Mouse (Mus musculus) layer of hippocampus, adult 9-11 months (tissue): ENCODE results near the gene Uts2r.

Experiments
- DNase-seq: peaks from one replicate; pipeline ENCODE4 v3.0.0; 2022

The Uts2r gene

GRCm38 (mm10) chr11:121173203-121173602 is 13.1 kb downstream of the Uts2r start:
- DNase-seq: peak; percentile 29

GRCm38 (mm10) chr11:121174234-121174633 is 14.2 kb downstream of the Uts2r start:
- peak; percentile 36 for DNase-seq

GRCm38 (mm10) chr11:121176285-121177270 is 16.5 kb downstream of the Uts2r start:
- DNase-seq: no peak

- DNase-seq: no peak
These were observed 29.6 kb downstream of the Uts2r start for GRCm38 (mm10) chr11:121189681-121190080.

- DNase-seq: no peak
These were observed 32.7 kb downstream of the Uts2r start for GRCm38 (mm10) chr11:121192742-121193141.

GRCm38 (mm10) chr11:121193415-121193814 is 33.3 kb downstream of the Uts2r start:
- no peak for DNase-seq

- DNase-seq: no peak
These were observed 38.6 kb downstream of the Uts2r start for GRCm38 (mm10) chr11:121198622-121199021.

- no peak for DNase-seq
These were observed 39.8 kb downstream of the Uts2r start for GRCm38 (mm10) chr11:121199851-121200250.

- DNase-seq: no peak
These were observed 40.7 kb downstream of the Uts2r start for GRCm38 (mm10) chr11:121200781-121201180.

- DNase-seq: peak; percentile 37
These were observed 41.5 kb downstream of the Uts2r start for GRCm38 (mm10) chr11:121201436-121202198.

- no peak for DNase-seq
These were observed 43.7 kb downstream of the Uts2r start for GRCm38 (mm10) chr11:121203859-121204160.

GRCm38 (mm10) chr11:121204161-121205006 is 44.3 kb downstream of the Uts2r start, which contains the start of the genes Hexdc and Ogfod3:
Hexdc (plus strand) TSS chr11:121204433.
Ogfod3 (minus strand) TSS chr11:121204711.
- DNase-seq: peak; percentile 96
